Mouse (Mus musculus): ENCODE data around the gene Smco3. TPM values are rescaled to one million over a fixed set of nuclear protein-coding genes. Genes with fewer than 3 reads are reported as not detected.

The Smco3 gene
- total and polyA plus RNA-seq, 3 experiments, result 0.90 to 12.9 (median 5.5) TPM

- dilution Hi-C loops (cut with MboI; ENCODE audit: extremely low pct_ligation_motif_present, extremely low pct_unique_long_range_greater_than_20kb, low sequenced_read_pairs), result loop anchor here (25.0 kb wide), 1 partner anchor 113 kb away; no protein-coding TSS in a partner anchor
These were observed 39.3 kb upstream of the Smco3 start for GRCm38 (mm10) chr6:136874599-136874998.

GRCm38 (mm10) chr6:136868921-136869320, 33.7 kb upstream of the Smco3 start:
- Histone ChIP-seq H3K36me3 (replicated peaks in 1 of 2; ENCODE audit: control insufficient read depth in 1 of 2, insufficient read depth in 1 of 2, low read length in 1 of 2) (peaks cover 10 to 33% of the 10 kb centered on the region in 2 experiments), H3K27ac (ENCODE audit: insufficient read depth, low read depth) (no peak overlapping the region), H3K9ac (ENCODE audit: insufficient read depth, low read depth) (no peak overlapping the region), H3K79me2 (replicated peaks; ENCODE audit: control insufficient read depth, extremely low read depth, insufficient read depth, poor library complexity, severe bottlenecking) (no peaks in the 10 kb centered on the region), H3K4me2 (ENCODE audit: insufficient read depth, low read depth, poor library complexity, severe bottlenecking) (no peak overlapping the region), H3K4me1 (ENCODE audit: control insufficient read depth in 1 of 2, insufficient read depth in 2 of 2) (no peaks in the 10 kb centered on the region), H3K4me3 (replicated peaks in 1 of 3; ENCODE audit: low read depth in 2 of 3, low read length in 2 of 3, poor library complexity in 1 of 3) (no peak overlapping the region), H3K27me3 (replicated peaks) (no peaks in the 10 kb centered on the region), H3K9me3 (replicated peaks; ENCODE audit: low read length) (no peaks in the 10 kb centered on the region)
- in situ Hi-C loops (cut with MboI; ENCODE audit: low pct_ligation_motif_present, low pct_unique_long_range_greater_than_20kb, low sequenced_read_pairs) (no loop called here), dilution Hi-C loops (cut with MboI; ENCODE audit: extremely low pct_ligation_motif_present, extremely low pct_unique_long_range_greater_than_20kb, low sequenced_read_pairs) (loop anchor here (25.0 kb wide), 1 partner anchor 118 kb away; no protein-coding TSS in a partner anchor)
- TF ChIP-seq USF1 (IDR thresholded peaks at IDR 0.05; ENCODE audit: low read depth, low read length), result no peak
- no peak for TF ChIP-seq POLR2A (IDR thresholded peaks at IDR 0.05; ENCODE audit: low read depth, low read length)
- no peak for TF ChIP-seq SMC3 (IDR thresholded peaks at IDR 0.05; ENCODE audit: low read depth, low read length)
- no peak for TF ChIP-seq BHLHE40 (IDR thresholded peaks at IDR 0.05; ENCODE audit: low read depth, low read length)
- TF ChIP-seq MAFK (IDR thresholded peaks at IDR 0.05; ENCODE audit: insufficient replicate concordance, low read length), result no peak
- no peak for TF ChIP-seq MEF2A (IDR thresholded peaks at IDR 0.05; ENCODE audit: borderline replicate concordance, low read depth, low read length)
- no peak for TF ChIP-seq MAX (IDR thresholded peaks at IDR 0.05; ENCODE audit: low read length)
- TF ChIP-seq ELF1 (IDR thresholded peaks at IDR 0.05; ENCODE audit: low read depth, low read length), result no peak
- no peak for TF ChIP-seq TCF12 (IDR thresholded peaks at IDR 0.05; ENCODE audit: low read depth, low read length)
- TF ChIP-seq NELFE (IDR thresholded peaks at IDR 0.05; ENCODE audit: low read depth, low read length), result no peak
- no peak for TF ChIP-seq USF2 (conservative IDR thresholded peaks at IDR 0.05; ENCODE audit: low read depth, low read length)
- no peak for TF ChIP-seq EP300 (IDR thresholded peaks at IDR 0.05; ENCODE audit: low read length)
- no peak for TF ChIP-seq JUN (IDR thresholded peaks at IDR 0.05; ENCODE audit: insufficient read depth, low read depth, low read length)
- no peak for TF ChIP-seq UBTF (IDR thresholded peaks at IDR 0.05; ENCODE audit: low read depth, low read length)
- TF ChIP-seq SIN3A (IDR thresholded peaks at IDR 0.05; ENCODE audit: low read length), result no peak
- no peak for TF ChIP-seq RCOR1 (conservative IDR thresholded peaks at IDR 0.05; ENCODE audit: low read depth, low read length)
- TF ChIP-seq GABPA (IDR thresholded peaks at IDR 0.05; ENCODE audit: insufficient replicate concordance, low read depth, low read length), result no peak
- DNase-seq (ENCODE audit: extremely low read depth), result no peak

More at GRCm38 (mm10) chr6:136874599-136874998, 39.3 kb upstream of the Smco3 start:
- no peak overlapping the region for H3K27ac ChIP-seq (ENCODE audit: insufficient read depth, low read depth)
- peaks cover 0 to 22% of the 10 kb centered on the region in 2 experiments for H3K36me3 ChIP-seq (replicated peaks in 1 of 2; ENCODE audit: control insufficient read depth in 1 of 2, insufficient read depth in 1 of 2, low read length in 1 of 2)
- H3K79me2 ChIP-seq (replicated peaks; ENCODE audit: control insufficient read depth, extremely low read depth, insufficient read depth, poor library complexity, severe bottlenecking), result no peaks in the 10 kb centered on the region
- no peaks in the 10 kb centered on the region for H3K27me3 ChIP-seq (replicated peaks)
- H3K4me2 ChIP-seq (ENCODE audit: insufficient read depth, low read depth, poor library complexity, severe bottlenecking), result no peak overlapping the region
- H3K9me3 ChIP-seq (replicated peaks; ENCODE audit: low read length), result no peaks in the 10 kb centered on the region
- no peak for DNase-seq (ENCODE audit: extremely low read depth)
- no peaks in the 10 kb centered on the region for H3K4me1 ChIP-seq (ENCODE audit: control insufficient read depth in 1 of 2, insufficient read depth in 2 of 2)
- TF ChIP-seq MAX (IDR thresholded peaks at IDR 0.05; ENCODE audit: low read length) (no peak), USF1 (IDR thresholded peaks at IDR 0.05; ENCODE audit: low read depth, low read length) (no peak)
- in situ Hi-C loops (cut with MboI; ENCODE audit: low pct_ligation_motif_present, low pct_unique_long_range_greater_than_20kb, low sequenced_read_pairs), result no loop called here
- H3K4me3 ChIP-seq (replicated peaks in 1 of 3; ENCODE audit: low read depth in 2 of 3, low read length in 2 of 3, poor library complexity in 1 of 3), result no peak overlapping the region
- H3K9ac ChIP-seq (ENCODE audit: insufficient read depth, low read depth), result no peak overlapping the region

All from CH12.LX (cell line).